Mouse (Mus musculus): ENCODE measurements at regions not wholly inside any gene's neighbourhood (a gene's known extent, or its start where the extent isn't known, plus 50 kb on each side); places are given as distances from the start of the nearest gene placed in this dataset.

GRCm38 (mm10) chr9:43466883-43467282, 156.2 kb downstream of the Trim29 start:
- no peak for DNase-seq

GRCm38 (mm10) chr9:43469215-43469614, 158.6 kb downstream of the Trim29 start:
- no peak for DNase-seq

- DNase-seq, result peak; percentile 9
These were observed 161.6 kb downstream of the Trim29 start for GRCm38 (mm10) chr9:43472231-43472630.

- DNase-seq, result no peak
These were observed 162.5 kb downstream of the Trim29 start for GRCm38 (mm10) chr9:43473164-43473563.

GRCm38 (mm10) chr9:43473601-43474302, 163.1 kb downstream of the Trim29 start:
- DNase-seq, result no peak

GRCm38 (mm10) chr9:43474303-43474643, 163.6 kb downstream of the Trim29 start:
- no peak for DNase-seq

GRCm38 (mm10) chr9:43480826-43481591, 170.4 kb downstream of the Trim29 start:
- DNase-seq, result no peak

- no peak for DNase-seq
These were observed 171.7 kb downstream of the Trim29 start for GRCm38 (mm10) chr9:43482101-43483090.

GRCm38 (mm10) chr9:43483195-43483594, 172.5 kb downstream of the Trim29 start:
- DNase-seq, result no peak

GRCm38 (mm10) chr9:43483906-43484305, 173.3 kb downstream of the Trim29 start:
- DNase-seq, result no peak

- DNase-seq, result no peak
These were observed 176.1 kb downstream of the Trim29 start for GRCm38 (mm10) chr9:43486704-43487103.

GRCm38 (mm10) chr9:43489205-43489604, 178.6 kb downstream of the Trim29 start:
- no peak for DNase-seq

GRCm38 (mm10) chr9:43491024-43491751, 180.5 kb downstream of the Trim29 start:
- DNase-seq, result no peak

- no peak for DNase-seq
These were observed 181.8 kb downstream of the Trim29 start for GRCm38 (mm10) chr9:43492236-43493000.

- no peak for DNase-seq
These were observed 187.9 kb downstream of the Trim29 start for GRCm38 (mm10) chr9:43498596-43498995.

GRCm38 (mm10) chr9:43504270-43504932, 193.8 kb downstream of the Trim29 start:
- peak; percentile 42 for DNase-seq

- no peak for DNase-seq
These were observed 195.2 kb downstream of the Trim29 start for GRCm38 (mm10) chr9:43505856-43506255.

- no peak for DNase-seq
These were observed 195.6 kb downstream of the Trim29 start for GRCm38 (mm10) chr9:43506276-43506675.

GRCm38 (mm10) chr9:43512806-43513205, 202.2 kb downstream of the Trim29 start:
- no peak for DNase-seq

GRCm38 (mm10) chr9:43514731-43515458, 204.2 kb downstream of the Trim29 start:
- DNase-seq, result peak; percentile 63

All from adrenal gland, adult 2 months (tissue).